Mouse (Mus musculus) lung, embryonic 14.5 days (tissue): Measurements from ENCODE around the gene Cbln3. TPM values are rescaled to one million over a fixed set of nuclear protein-coding genes. Genes with fewer than 3 reads are reported as not detected.
A peak's percentile ranks its signal among the peaks of the same experiment; 100 is the strongest.

Source experiments
- ATAC-seq: fragments of 200-750 bp; cut with Nextera tagmentation; 2 replicates; pipeline ENCODE4 v1.8.0; 2017; ENCODE audit warnings: mild to moderate bottlenecking, moderate TSS enrichment, moderate library complexity; ENCODE audit not compliant: insufficient read depth
- DNase-seq: peaks from one replicate; pipeline ENCODE4 v3.0.0-alpha.2; 2015
- H3K27ac ChIP-seq: fragments of 300-500 bp; sonication (generic); 2 replicates; pipeline ENCODE4 v1.5.1; 2014; ENCODE audit warnings: low read depth, mild to moderate bottlenecking, moderate library complexity
- H3K27me3 ChIP-seq: fragments of 300-500 bp; sonication (generic); 2 replicates; pipeline ENCODE4 v1.6.1; 2014; ENCODE audit warnings: low read length, control low read depth; ENCODE audit not compliant: insufficient read depth
- H3K36me3 ChIP-seq: fragments of 300-500 bp; sonication (generic); 2 replicates; pipeline ENCODE4 v1.6.1; 2014; ENCODE audit warnings: control low read depth; ENCODE audit not compliant: insufficient read depth
- H3K4me1 ChIP-seq: fragments of 300-500 bp; sonication (generic); 2 replicates; pipeline ENCODE4 v1.6.1; 2014; ENCODE audit warnings: antibody characterized with exemption, control low read depth; ENCODE audit not compliant: insufficient read depth
- H3K4me2 ChIP-seq: fragments of 300-500 bp; sonication (generic); 2 replicates; pipeline ENCODE4 v1.6.1; 2014; ENCODE audit warnings: mild to moderate bottlenecking
- H3K4me3 ChIP-seq: fragments of 300-500 bp; sonication (generic); 2 replicates; pipeline ENCODE4 v1.5.1; 2014; ENCODE audit warnings: low read depth, low read length
- H3K9ac ChIP-seq: fragments of 300-500 bp; sonication (generic); 2 replicates; pipeline ENCODE4 v1.6.1; 2014
- H3K9me3 ChIP-seq: fragments of 300-500 bp; sonication (generic); 2 replicates; pipeline ENCODE4 v1.6.1; 2016; ENCODE audit warnings: low read depth, low read length, control low read depth
- CTCF ChIP-seq: IDR thresholded peaks from 2 replicates; pipeline ENCODE4 v1.5.1; 2016; ENCODE audit warnings: antibody characterized with exemption, low read depth
- WGBS: fragments of 180-500 bp; shearing (Covaris S2); extraction: QIAGEN DNeasy Blood & Tissue Kit; methylation state at CpG from one replicate; pipeline ENCODE4 v1.1.7; 2014; 5-methylcytosine and 5-hydroxymethylcytosine counted together
- polyA plus RNA-seq: library from polyadenylated mRNA; unstranded; fragments of >200 nt; fragmentation: Nextera tagmentation; extraction: Ambion mirVana; gene quantifications from 2 replicates; pipeline ENCODE4 v1.2.1, GENCODE M21; 2014

Gene Cbln3
- polyA plus RNA-seq, 1 experiment from 2014 or later, result 1.9 TPM

DNA sequence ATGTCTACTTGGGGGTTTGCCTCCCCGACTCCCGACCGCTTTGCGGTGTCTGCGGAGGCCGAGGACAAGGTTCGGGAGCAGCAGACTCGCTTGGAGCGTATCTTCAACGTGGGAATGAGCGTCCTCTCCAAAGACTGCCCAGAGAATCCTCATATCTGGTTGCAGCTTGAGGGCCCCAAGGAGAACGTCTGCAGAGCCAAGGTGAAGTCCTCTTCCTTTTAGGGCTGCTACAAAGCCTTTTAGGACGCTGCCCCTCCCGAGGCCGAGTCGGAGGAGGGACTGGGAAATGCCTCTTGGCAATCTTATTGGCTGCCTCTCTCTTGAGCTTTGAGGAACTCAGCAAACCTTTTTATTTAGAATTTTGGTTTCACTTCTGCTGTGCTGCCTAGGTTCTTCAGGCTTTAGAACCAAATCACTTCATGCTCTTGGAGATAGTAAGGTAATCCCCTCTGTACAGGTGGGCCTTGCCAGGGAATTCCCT is 1.6 kb upstream of the Cbln3 start:
- 2% methylated on average over 16 of the region's 16 CpGs for WGBS
- Histone ChIP-seq H3K9me3 (no peaks in the 10 kb centered on the region), H3K4me1 (peaks cover 10% of the 10 kb centered on the region; the same call in 1 of the 2 replicates), H3K27ac (peak overlapping the region; percentile 97), H3K27me3 (no peaks in the 10 kb centered on the region), H3K9ac (peak overlapping the region; percentile 86), H3K36me3 (peaks cover 47% of the 10 kb centered on the region), H3K4me2 (peak overlapping the region; percentile 74), H3K4me3 (peak overlapping the region; percentile 67)
- ATAC-seq (no peak), DNase-seq (peak; percentile 77)
- no peak for TF ChIP-seq CTCF

- TF ChIP-seq CTCF, result no peak
- DNase-seq (no peak), ATAC-seq (peak; percentile 74)
- H3K9me3 ChIP-seq, result no peaks in the 10 kb centered on the region
- peak overlapping the region; percentile 86 for H3K9ac ChIP-seq
- peaks cover 10% of the 10 kb centered on the region; the same call in 1 of the 2 replicates for H3K4me1 ChIP-seq
- no peaks in the 10 kb centered on the region for H3K27me3 ChIP-seq
- 1% methylated on average over 27 of the region's 30 CpGs for WGBS
- peak overlapping the region; percentile 67 for H3K4me3 ChIP-seq
- H3K4me2 ChIP-seq, result peak overlapping the region; percentile 74
- peaks cover 42% of the 10 kb centered on the region for H3K36me3 ChIP-seq
- peak overlapping the region; percentile 97 for H3K27ac ChIP-seq
These were observed 1.1 kb upstream of the Cbln3 start for GRCm38 (mm10) chr14:55885114-55885790.

DNA sequence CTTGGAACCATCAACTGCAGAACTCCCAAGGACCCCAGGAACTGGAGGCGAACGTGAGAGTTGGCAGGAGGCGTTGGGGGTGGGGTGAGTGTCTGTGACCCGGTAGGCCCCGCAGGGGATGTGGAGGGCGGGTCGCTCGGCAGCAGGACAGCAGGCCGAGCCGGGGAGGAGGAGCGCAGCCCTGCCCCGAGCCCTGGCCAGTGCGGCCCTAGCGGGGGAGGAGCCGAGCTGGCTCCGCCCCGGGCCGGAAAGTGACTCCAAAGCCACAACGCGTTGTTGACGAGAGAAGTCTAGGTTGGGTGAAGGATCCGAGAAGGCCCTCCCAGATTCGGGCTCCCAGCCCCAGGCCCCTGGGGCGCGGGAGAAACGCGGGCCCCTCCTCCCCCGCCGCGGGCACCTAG is 521 bp upstream of the Cbln3 start, which contains the start of gene Khnyn:
Gene Khnyn (plus strand): TSS at position 235 of the 401 bp plus-strand sequence.
- Histone ChIP-seq H3K4me3 (peak within 1 kb of the TSS; percentile 67), H3K9ac (peak within 1 kb of the TSS; percentile 86), H3K4me1 (peaks cover 10% of the 10 kb centered on the region; the same call in 1 of the 2 replicates), H3K4me2 (peak within 1 kb of the TSS; percentile 74), H3K27ac (peak within 1 kb of the TSS; percentile 97), H3K36me3 (peaks cover 36% of the 10 kb centered on the region), H3K27me3 (no peaks in the 10 kb centered on the region), H3K9me3 (no peaks in the 10 kb centered on the region)
- under 1% methylated on average over 23 of the region's 30 CpGs for WGBS
- DNase-seq, result peak; percentile 97
- TF ChIP-seq CTCF, result no peak
- peak; percentile 97 for ATAC-seq

DNA sequence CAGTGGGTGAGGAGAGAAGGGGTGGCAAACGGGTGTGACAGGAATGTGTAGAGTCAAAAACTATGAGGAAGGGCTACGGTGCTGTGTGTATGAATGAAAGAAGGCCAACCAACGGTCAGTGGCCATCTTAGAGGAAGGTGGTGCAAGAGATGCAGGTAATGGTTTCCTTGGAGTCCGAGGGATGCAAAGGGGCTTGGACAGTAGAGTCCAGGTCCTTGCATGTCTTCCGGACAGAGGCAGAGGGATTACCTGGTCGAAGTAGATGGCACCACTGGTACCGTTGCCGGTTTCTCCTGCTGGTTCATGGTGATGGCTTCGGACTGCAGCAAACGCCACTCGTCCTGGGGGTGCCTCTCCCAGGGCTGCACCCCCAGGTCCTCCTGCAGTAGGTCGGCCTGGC is 529 bp downstream of the Cbln3 start:
- Histone ChIP-seq H3K36me3 (peaks cover 26% of the 10 kb centered on the region), H3K4me1 (peaks cover 10% of the 10 kb centered on the region; the same call in 1 of the 2 replicates), H3K4me2 (peak overlapping the region; percentile 74; the same call in 1 of the 2 replicates), H3K27ac (peak overlapping the region; percentile 97), H3K27me3 (no peaks in the 10 kb centered on the region), H3K4me3 (no peak overlapping the region), H3K9me3 (no peaks in the 10 kb centered on the region), H3K9ac (no peak overlapping the region)
- WGBS, result 81% methylated on average over 12 of the region's 12 CpGs
- TF ChIP-seq CTCF, result no peak
- ATAC-seq, result no peak
- DNase-seq, result no peak

DNA sequence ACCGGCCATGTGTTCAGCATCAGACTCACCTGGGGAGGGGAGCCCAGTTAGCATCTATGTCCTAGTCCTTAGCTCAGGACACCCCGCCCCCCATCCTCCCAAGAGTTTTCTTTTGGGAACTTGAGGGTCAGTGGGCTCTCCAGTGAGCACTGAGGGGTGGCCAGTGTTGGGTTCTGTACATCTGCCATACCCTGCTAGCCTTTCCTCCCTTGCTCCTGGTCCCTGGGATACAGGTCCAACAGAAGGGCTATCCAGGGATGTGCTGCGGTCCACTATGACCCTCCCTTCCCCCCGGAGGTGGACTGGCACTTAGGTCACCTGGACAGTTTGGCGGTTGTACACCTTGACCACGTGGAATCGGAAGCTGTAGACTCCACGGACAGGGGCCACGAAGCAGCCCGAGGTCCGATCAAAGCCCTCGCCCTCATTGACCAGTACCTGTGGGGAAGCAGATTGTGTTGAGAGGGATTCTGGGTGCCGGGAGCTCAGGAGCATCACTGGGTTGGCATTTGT is 987 bp downstream of the Cbln3 start:
- no peak for TF ChIP-seq CTCF
- ATAC-seq, result no peak
- no peak for DNase-seq
- no peak overlapping the region for H3K4me2 ChIP-seq
- H3K27ac ChIP-seq, result no peak overlapping the region
- peaks cover 21% of the 10 kb centered on the region for H3K36me3 ChIP-seq
- no peak overlapping the region for H3K4me3 ChIP-seq
- H3K4me1 ChIP-seq, result peaks cover 10% of the 10 kb centered on the region; the same call in 1 of the 2 replicates
- H3K9ac ChIP-seq, result no peak overlapping the region
- H3K9me3 ChIP-seq, result no peaks in the 10 kb centered on the region
- 91% methylated on average over 13 of the region's 13 CpGs for WGBS
- no peaks in the 10 kb centered on the region for H3K27me3 ChIP-seq

- H3K4me3 ChIP-seq, result no peak overlapping the region
- DNase-seq (no peak), ATAC-seq (no peak)
- peaks cover 18% of the 10 kb centered on the region for H3K4me1 ChIP-seq
- no peak overlapping the region; the same call in 1 of the 2 replicates for H3K9ac ChIP-seq
- H3K36me3 ChIP-seq, result peaks cover 11% of the 10 kb centered on the region
- H3K9me3 ChIP-seq, result no peaks in the 10 kb centered on the region
- no peak for TF ChIP-seq CTCF
- 45% methylated on average over 6 of the region's 6 CpGs for WGBS
- H3K27ac ChIP-seq, result no peak overlapping the region
- no peak overlapping the region for H3K4me2 ChIP-seq
- H3K27me3 ChIP-seq, result no peaks in the 10 kb centered on the region
These were observed 2.0 kb downstream of the Cbln3 start for GRCm38 (mm10) chr14:55882171-55882641.

- 55% methylated on average over 8 of the region's 8 CpGs for WGBS
- no peak overlapping the region for H3K9ac ChIP-seq
- DNase-seq, result no peak
- TF ChIP-seq CTCF, result no peak
- H3K9me3 ChIP-seq, result no peaks in the 10 kb centered on the region
- H3K36me3 ChIP-seq, result no peaks in the 10 kb centered on the region; the same call in 1 of the 2 replicates
- ATAC-seq, result no peak
- no peak overlapping the region for H3K27ac ChIP-seq
- H3K4me2 ChIP-seq, result no peak overlapping the region
- no peak overlapping the region for H3K4me3 ChIP-seq
- H3K27me3 ChIP-seq, result no peaks in the 10 kb centered on the region
- H3K4me1 ChIP-seq, result peaks cover 18% of the 10 kb centered on the region
These were observed 3.2 kb downstream of the Cbln3 start for GRCm38 (mm10) chr14:55880982-55881381.
